Mouse (Mus musculus) MEL (cell line): ENCODE measurements around the gene Olfr420.

Experiments used
- CTCF ChIP-seq, 3 experiments: IDR thresholded peaks in 2 of 3; conservative IDR thresholded peaks in 1 of 3; 2 replicates each; pipeline ENCODE4 v1.5.1; 2011 to 2012; ENCODE audit warnings: low read length in 3 of 3, low read depth in 2 of 3, mild to moderate bottlenecking in 2 of 3, improper control_type of control experiment in 1 of 3, inconsistent platforms in 1 of 3, mixed read lengths in 1 of 3, moderate library complexity in 1 of 3; ENCODE audit not compliant: control insufficient read depth in 1 of 3, insufficient read depth in 1 of 3, poor library complexity in 1 of 3, severe bottlenecking in 1 of 3
- MEF2A ChIP-seq: IDR thresholded peaks from 2 replicates; pipeline ENCODE4 v1.6.1; 2014; ENCODE audit warnings: low read depth, mild to moderate bottlenecking, inconsistent platforms, low read length, improper control_type of control experiment; ENCODE audit not compliant: poor library complexity, insufficient replicate concordance, severe bottlenecking; ENCODE audit errors: extremely low read depth
- NELFE ChIP-seq: IDR thresholded peaks from 2 replicates; pipeline ENCODE4 v1.6.1; 2011; ENCODE audit warnings: low read depth, low read length, improper control_type of control experiment
- POLR2A ChIP-seq, 2 experiments: IDR thresholded peaks; 2 replicates each; pipeline ENCODE4 v1.6.1; 2011 to 2012; ENCODE audit warnings: low read length in 2 of 2, mild to moderate bottlenecking in 2 of 2, control low read depth in 1 of 2, improper control_type of control experiment in 1 of 2, low read depth in 1 of 2, moderate library complexity in 1 of 2; ENCODE audit not compliant: control insufficient read depth in 1 of 2, insufficient read depth in 1 of 2, poor library complexity in 1 of 2
- POLR2AphosphoS5 ChIP-seq: IDR thresholded peaks from 2 replicates; pipeline ENCODE4 v1.6.1; 2012; ENCODE audit warnings: low read depth, borderline replicate concordance, mild to moderate bottlenecking, inconsistent platforms, low read length, moderate library complexity, mixed read lengths
- SIN3A ChIP-seq: IDR thresholded peaks from 2 replicates; pipeline ENCODE4 v1.6.1; 2012; ENCODE audit warnings: low read length, improper control_type of control experiment, inconsistent platforms
- TAL1 ChIP-seq: IDR thresholded peaks from 2 replicates; pipeline ENCODE4 v1.6.1; 2012; ENCODE audit warnings: mild to moderate bottlenecking, inconsistent platforms, low read length, moderate library complexity, mixed read lengths
- TBP ChIP-seq: IDR thresholded peaks from 2 replicates; pipeline ENCODE4 v1.8.0; 2011; ENCODE audit warnings: low read depth, low read length, improper control_type of control experiment
- ZC3H11A ChIP-seq: IDR thresholded peaks from 2 replicates; pipeline ENCODE4 v1.6.1; 2012; ENCODE audit warnings: low read depth, mild to moderate bottlenecking, inconsistent platforms, low read length, improper control_type of control experiment

DNA sequence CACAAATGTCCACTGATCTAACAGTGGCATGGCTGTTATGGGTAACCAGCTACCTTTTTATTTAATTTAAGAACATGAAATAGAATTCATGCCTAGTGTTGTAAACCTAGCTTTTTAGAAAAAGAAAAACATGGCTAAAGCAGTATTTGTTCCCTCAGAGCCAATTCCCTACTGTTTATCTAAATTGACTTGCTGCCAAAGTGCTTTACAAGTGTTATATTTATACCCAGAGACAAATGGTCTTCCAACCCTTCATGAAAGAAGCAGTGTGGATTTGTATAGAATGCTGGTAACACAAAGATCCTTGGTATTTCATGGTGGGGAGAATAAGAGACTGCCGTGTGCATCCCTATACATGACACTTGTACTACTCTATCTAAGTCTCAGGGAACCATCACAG is 8.7 kb upstream of the Olfr420 start:
- no peak for TF ChIP-seq POLR2AphosphoS5
- no peak for TF ChIP-seq MEF2A
- TF ChIP-seq ZC3H11A = no peak
- TF ChIP-seq CTCF (IDR thresholded peaks at IDR 0.05 in 2 of 3, conservative IDR thresholded peaks at IDR 0.05 in 1 of 3; ENCODE audit: control insufficient read depth in 1 of 3, insufficient read depth in 1 of 3, low read depth in 2 of 3, low read length in 3 of 3, poor library complexity in 1 of 3, severe bottlenecking in 1 of 3) = no peak
- TF ChIP-seq POLR2A (IDR thresholded peaks at IDR 0.05; ENCODE audit: control insufficient read depth in 1 of 2, insufficient read depth in 1 of 2, low read depth in 1 of 2, low read length in 2 of 2, poor library complexity in 1 of 2) = no peak
- TF ChIP-seq NELFE = no peak
- TF ChIP-seq TBP = no peak
- TF ChIP-seq TAL1 = no peak
- TF ChIP-seq SIN3A = no peak
